Mouse (Mus musculus): ENCODE data around the gene Cnnm2. TPM values are rescaled to one million over a fixed set of nuclear protein-coding genes. Genes with fewer than 3 reads are reported as not detected.

Cnnm2 gene
- polyA plus RNA-seq, 1 experiment from 2014 or later = 3.9 TPM

GRCm38 (mm10) chr19:46886826-46887225 lies 125.4 kb downstream of the Cnnm2 start:
- H3K4me3 ChIP-seq = no peak overlapping the region
- peaks cover 92% of the 10 kb centered on the region for H3K36me3 ChIP-seq
- no peak for ATAC-seq (ENCODE audit: insufficient number of reproducible peaks, low FRiP score)
- no peak overlapping the region for H3K27ac ChIP-seq (ENCODE audit: poor library complexity, severe bottlenecking)
- 78% methylated on average over 7 of the region's 7 CpGs for WGBS
- H3K4me2 ChIP-seq = no peak overlapping the region
- H3K27me3 ChIP-seq (replicated peaks) = no peaks in the 10 kb centered on the region
- peaks cover 10% of the 10 kb centered on the region for H3K4me1 ChIP-seq (replicated peaks)
- no peak overlapping the region for H3K9ac ChIP-seq
- no peaks in the 10 kb centered on the region for H3K9me3 ChIP-seq (replicated peaks)

GRCm38 (mm10) chr19:46887811-46888527 lies 126.6 kb downstream of the Cnnm2 start:
- Histone ChIP-seq H3K27ac (ENCODE audit: poor library complexity, severe bottlenecking) (0 out of 2 replicates have a peak overlapping the region, but pooled peaks have one; percentile 4), H3K36me3 (peaks cover 93% of the 10 kb centered on the region), H3K4me1 (replicated peaks) (peaks cover 10% of the 10 kb centered on the region), H3K27me3 (replicated peaks) (no peaks in the 10 kb centered on the region), H3K4me2 (no peak overlapping the region), H3K4me3 (no peak overlapping the region), H3K9me3 (replicated peaks) (no peaks in the 10 kb centered on the region), H3K9ac (no peak overlapping the region)
- ATAC-seq (ENCODE audit: insufficient number of reproducible peaks, low FRiP score) = peak; percentile 53
- WGBS = 56% methylated on average over 14 of the region's 14 CpGs

GRCm38 (mm10) chr19:46889666-46890065 lies 128.3 kb downstream of the Cnnm2 start:
- no peak overlapping the region for H3K27ac ChIP-seq (ENCODE audit: poor library complexity, severe bottlenecking)
- 93% methylated on average over 8 of the region's 8 CpGs for WGBS
- no peak overlapping the region for H3K9ac ChIP-seq
- H3K9me3 ChIP-seq (replicated peaks) = no peaks in the 10 kb centered on the region
- peaks cover 10% of the 10 kb centered on the region for H3K4me1 ChIP-seq (replicated peaks)
- ATAC-seq (ENCODE audit: insufficient number of reproducible peaks, low FRiP score) = no peak
- no peak overlapping the region for H3K4me2 ChIP-seq
- H3K27me3 ChIP-seq (replicated peaks) = no peaks in the 10 kb centered on the region
- peaks cover 87% of the 10 kb centered on the region for H3K36me3 ChIP-seq
- H3K4me3 ChIP-seq = no peak overlapping the region

- no peak overlapping the region for H3K4me2 ChIP-seq
- peaks cover 81% of the 10 kb centered on the region for H3K36me3 ChIP-seq
- no peak overlapping the region for H3K9ac ChIP-seq
- ATAC-seq (ENCODE audit: insufficient number of reproducible peaks, low FRiP score) = no peak
- no peak overlapping the region for H3K4me3 ChIP-seq
- H3K9me3 ChIP-seq (replicated peaks) = no peaks in the 10 kb centered on the region
- H3K27me3 ChIP-seq (replicated peaks) = no peaks in the 10 kb centered on the region
- peaks cover 10% of the 10 kb centered on the region for H3K4me1 ChIP-seq (replicated peaks)
- WGBS = 94% methylated on average over 8 of the region's 8 CpGs
- H3K27ac ChIP-seq (ENCODE audit: poor library complexity, severe bottlenecking) = no peak overlapping the region
These were observed 129.3 kb downstream of the Cnnm2 start for GRCm38 (mm10) chr19:46890657-46891056.

- no peak overlapping the region for H3K9ac ChIP-seq
- peaks cover 8% of the 10 kb centered on the region for H3K4me1 ChIP-seq (replicated peaks)
- no peak overlapping the region for H3K4me3 ChIP-seq
- H3K9me3 ChIP-seq (replicated peaks) = peaks cover 8% of the 10 kb centered on the region
- H3K4me2 ChIP-seq = no peak overlapping the region
- WGBS = 81% methylated on average over 3 of the region's 3 CpGs
- H3K27me3 ChIP-seq (replicated peaks) = no peaks in the 10 kb centered on the region
- H3K27ac ChIP-seq (ENCODE audit: poor library complexity, severe bottlenecking) = no peak overlapping the region
- peaks cover 80% of the 10 kb centered on the region for H3K36me3 ChIP-seq
- no peak for ATAC-seq (ENCODE audit: insufficient number of reproducible peaks, low FRiP score)
These were observed 131.5 kb downstream of the Cnnm2 start for GRCm38 (mm10) chr19:46892856-46893255.

- H3K4me1 ChIP-seq (replicated peaks) = peaks cover 2% of the 10 kb centered on the region; the same call in 1 of the 2 replicates
- H3K9me3 ChIP-seq (replicated peaks) = peaks cover 9% of the 10 kb centered on the region
- no peak overlapping the region for H3K9ac ChIP-seq
- 74% methylated on average over 7 of the region's 7 CpGs for WGBS
- ATAC-seq (ENCODE audit: insufficient number of reproducible peaks, low FRiP score) = no peak
- no peak overlapping the region for H3K4me2 ChIP-seq
- peaks cover 80% of the 10 kb centered on the region for H3K36me3 ChIP-seq
- no peak overlapping the region for H3K27ac ChIP-seq (ENCODE audit: poor library complexity, severe bottlenecking)
- H3K4me3 ChIP-seq = no peak overlapping the region
- no peaks in the 10 kb centered on the region for H3K27me3 ChIP-seq (replicated peaks)
These were observed 132.1 kb downstream of the Cnnm2 start for GRCm38 (mm10) chr19:46893484-46893883.

- Histone ChIP-seq H3K27me3 (replicated peaks) (no peaks in the 10 kb centered on the region), H3K4me1 (replicated peaks) (peaks cover 20% of the 10 kb centered on the region)
These were observed 135.7 kb downstream of the Cnnm2 start for GRCm38 (mm10) chr19:46897135-46897534.

GRCm38 (mm10) chr19:46898222-46898621 lies 136.8 kb downstream of the Cnnm2 start:
- H3K9me3 ChIP-seq (replicated peaks) = peaks cover 9% of the 10 kb centered on the region
- peaks cover 20% of the 10 kb centered on the region for H3K4me1 ChIP-seq (replicated peaks)
- 56% methylated on average over 5 of the region's 5 CpGs for WGBS
- H3K4me2 ChIP-seq = no peak overlapping the region
- H3K36me3 ChIP-seq = peaks cover 36% of the 10 kb centered on the region
- no peak overlapping the region for H3K4me3 ChIP-seq
- ATAC-seq (ENCODE audit: insufficient number of reproducible peaks, low FRiP score) = no peak
- H3K27ac ChIP-seq (ENCODE audit: poor library complexity, severe bottlenecking) = no peak overlapping the region
- no peaks in the 10 kb centered on the region for H3K27me3 ChIP-seq (replicated peaks)
- H3K9ac ChIP-seq = no peak overlapping the region

More at GRCm38 (mm10) chr19:46897135-46897534, 135.7 kb downstream of the Cnnm2 start:
- Histone ChIP-seq H3K27ac (ENCODE audit: poor library complexity, severe bottlenecking) (no peak overlapping the region), H3K9me3 (replicated peaks) (peaks cover 9% of the 10 kb centered on the region), H3K4me2 (no peak overlapping the region), H3K36me3 (peaks cover 45% of the 10 kb centered on the region), H3K9ac (no peak overlapping the region), H3K4me3 (no peak overlapping the region)
- WGBS = 84% methylated on average over 3 of the region's 3 CpGs
- ATAC-seq (ENCODE audit: insufficient number of reproducible peaks, low FRiP score) = no peak

GRCm38 (mm10) chr19:46899306-46899705 lies 137.9 kb downstream of the Cnnm2 start:
- Histone ChIP-seq H3K36me3 (peaks cover 40% of the 10 kb centered on the region), H3K27me3 (replicated peaks) (no peaks in the 10 kb centered on the region), H3K4me3 (no peak overlapping the region), H3K9me3 (replicated peaks) (peaks cover 9% of the 10 kb centered on the region), H3K4me2 (no peak overlapping the region), H3K4me1 (replicated peaks) (peaks cover 20% of the 10 kb centered on the region), H3K27ac (ENCODE audit: poor library complexity, severe bottlenecking) (peak overlapping the region; percentile 14), H3K9ac (no peak overlapping the region)
- WGBS = 37% methylated on average over 5 of the region's 5 CpGs
- ATAC-seq (ENCODE audit: insufficient number of reproducible peaks, low FRiP score) = no peak

- Histone ChIP-seq H3K4me3 (no peak overlapping the region), H3K9ac (no peak overlapping the region), H3K27me3 (replicated peaks) (no peaks in the 10 kb centered on the region), H3K9me3 (replicated peaks) (peaks cover 9% of the 10 kb centered on the region), H3K27ac (ENCODE audit: poor library complexity, severe bottlenecking) (no peak overlapping the region), H3K36me3 (peaks cover 43% of the 10 kb centered on the region), H3K4me1 (replicated peaks) (peaks cover 20% of the 10 kb centered on the region), H3K4me2 (no peak overlapping the region)
- ATAC-seq (ENCODE audit: insufficient number of reproducible peaks, low FRiP score) = no peak
- WGBS = 44% methylated on average over 5 of the region's 5 CpGs
These were observed 138.5 kb downstream of the Cnnm2 start for GRCm38 (mm10) chr19:46899871-46900270.

- H3K4me2 ChIP-seq = no peak overlapping the region
- 59% methylated on average over 6 of the region's 6 CpGs for WGBS
- H3K9me3 ChIP-seq (replicated peaks) = peaks cover 9% of the 10 kb centered on the region
- H3K27ac ChIP-seq (ENCODE audit: poor library complexity, severe bottlenecking) = no peak overlapping the region
- no peaks in the 10 kb centered on the region for H3K27me3 ChIP-seq (replicated peaks)
- peaks cover 24% of the 10 kb centered on the region for H3K4me1 ChIP-seq (replicated peaks)
- 0 out of 2 replicates have a peak, but pooled peaks have one; percentile 40 for ATAC-seq (ENCODE audit: insufficient number of reproducible peaks, low FRiP score)
- peaks cover 39% of the 10 kb centered on the region for H3K36me3 ChIP-seq
- H3K9ac ChIP-seq = no peak overlapping the region
- H3K4me3 ChIP-seq = no peak overlapping the region
These were observed 139.4 kb downstream of the Cnnm2 start for GRCm38 (mm10) chr19:46900786-46901185.

GRCm38 (mm10) chr19:46901323-46901722 lies 139.9 kb downstream of the Cnnm2 start:
- Histone ChIP-seq H3K9ac (no peak overlapping the region), H3K36me3 (peaks cover 35% of the 10 kb centered on the region), H3K9me3 (replicated peaks) (peaks cover 9% of the 10 kb centered on the region), H3K27me3 (replicated peaks) (no peaks in the 10 kb centered on the region), H3K27ac (ENCODE audit: poor library complexity, severe bottlenecking) (no peak overlapping the region), H3K4me2 (no peak overlapping the region), H3K4me3 (no peak overlapping the region), H3K4me1 (replicated peaks) (peaks cover 27% of the 10 kb centered on the region)
- 73% methylated on average over 5 of the region's 5 CpGs for WGBS
- no peak for ATAC-seq (ENCODE audit: insufficient number of reproducible peaks, low FRiP score)
